Mouse (Mus musculus): ENCODE data around the gene Macrod2.

Macrod2 gene

GRCm38 (mm10) chr2:141582933-141583332, 1187.8 kb downstream of the Macrod2 start:
- DNase-seq (ENCODE audit: extremely low read depth, low read depth, low spot score) = no peak

GRCm38 (mm10) chr2:141587290-141587689, 1192.2 kb downstream of the Macrod2 start:
- DNase-seq (ENCODE audit: extremely low read depth, low read depth, low spot score) = no peak

- DNase-seq (ENCODE audit: extremely low read depth, low read depth, low spot score) = no peak
These were observed 1196.2 kb downstream of the Macrod2 start for GRCm38 (mm10) chr2:141591326-141591725.

- DNase-seq (ENCODE audit: extremely low read depth, low read depth, low spot score) = peak; percentile 10
These were observed 1199.7 kb downstream of the Macrod2 start for GRCm38 (mm10) chr2:141594811-141595210.

- no peak for DNase-seq (ENCODE audit: extremely low read depth, low read depth, low spot score)
These were observed 1222.6 kb downstream of the Macrod2 start for GRCm38 (mm10) chr2:141617721-141618120.

GRCm38 (mm10) chr2:141618257-141618656, 1223.1 kb downstream of the Macrod2 start:
- no peak for DNase-seq (ENCODE audit: extremely low read depth, low read depth, low spot score)

GRCm38 (mm10) chr2:141664051-141664450, 1268.9 kb downstream of the Macrod2 start:
- DNase-seq (ENCODE audit: extremely low read depth, low read depth, low spot score) = no peak

- no peak for DNase-seq (ENCODE audit: extremely low read depth, low read depth, low spot score)
These were observed 1277.7 kb downstream of the Macrod2 start for GRCm38 (mm10) chr2:141672814-141673213.

GRCm38 (mm10) chr2:141673405-141673804, 1278.3 kb downstream of the Macrod2 start:
- no peak for DNase-seq (ENCODE audit: extremely low read depth, low read depth, low spot score)

- no peak for DNase-seq (ENCODE audit: extremely low read depth, low read depth, low spot score)
These were observed 1302.4 kb downstream of the Macrod2 start for GRCm38 (mm10) chr2:141697541-141697940.

GRCm38 (mm10) chr2:141698320-141698719, 1303.2 kb downstream of the Macrod2 start:
- DNase-seq (ENCODE audit: extremely low read depth, low read depth, low spot score) = peak; percentile 99

GRCm38 (mm10) chr2:141700759-141701452, 1305.8 kb downstream of the Macrod2 start:
- no peak for DNase-seq (ENCODE audit: extremely low read depth, low read depth, low spot score)

- no peak for DNase-seq (ENCODE audit: extremely low read depth, low read depth, low spot score)
These were observed 1316.7 kb downstream of the Macrod2 start for GRCm38 (mm10) chr2:141711785-141712184.

- no peak for DNase-seq (ENCODE audit: extremely low read depth, low read depth, low spot score)
These were observed 1317.2 kb downstream of the Macrod2 start for GRCm38 (mm10) chr2:141712265-141712664.

GRCm38 (mm10) chr2:141715061-141715460, 1320.0 kb downstream of the Macrod2 start:
- DNase-seq (ENCODE audit: extremely low read depth, low read depth, low spot score) = no peak

- no peak for DNase-seq (ENCODE audit: extremely low read depth, low read depth, low spot score)
These were observed 1327.4 kb downstream of the Macrod2 start for GRCm38 (mm10) chr2:141722531-141722930.

- no peak for DNase-seq (ENCODE audit: extremely low read depth, low read depth, low spot score)
These were observed 1333.9 kb downstream of the Macrod2 start for GRCm38 (mm10) chr2:141728998-141729397.

GRCm38 (mm10) chr2:141736685-141737456, 1341.8 kb downstream of the Macrod2 start:
- no peak for DNase-seq (ENCODE audit: extremely low read depth, low read depth, low spot score)

GRCm38 (mm10) chr2:141738702-141739101, 1343.6 kb downstream of the Macrod2 start:
- DNase-seq (ENCODE audit: extremely low read depth, low read depth, low spot score) = no peak

- no peak for DNase-seq (ENCODE audit: extremely low read depth, low read depth, low spot score)
These were observed 1345.2 kb downstream of the Macrod2 start for GRCm38 (mm10) chr2:141740318-141740717.

GRCm38 (mm10) chr2:141800236-141800635, 1405.1 kb downstream of the Macrod2 start:
- no peak for DNase-seq (ENCODE audit: extremely low read depth, low read depth, low spot score)

GRCm38 (mm10) chr2:141800909-141801308, 1405.8 kb downstream of the Macrod2 start:
- DNase-seq (ENCODE audit: extremely low read depth, low read depth, low spot score) = no peak

Data from fat pad, adult 2 months (tissue).